Mouse (Mus musculus): ENCODE data around the gene Plvap. TPM values are rescaled to one million over a fixed set of nuclear protein-coding genes. Genes with fewer than 3 reads are reported as not detected.
"Not testable (repeated sequence)": the region's sequence is repeated elsewhere in the genome, so short reads cannot be mapped to it uniquely, and the experiment has no call there.

The Plvap gene
- polyA plus RNA-seq, 1 experiment from 2014 or later, result 59.0 TPM

DNA sequence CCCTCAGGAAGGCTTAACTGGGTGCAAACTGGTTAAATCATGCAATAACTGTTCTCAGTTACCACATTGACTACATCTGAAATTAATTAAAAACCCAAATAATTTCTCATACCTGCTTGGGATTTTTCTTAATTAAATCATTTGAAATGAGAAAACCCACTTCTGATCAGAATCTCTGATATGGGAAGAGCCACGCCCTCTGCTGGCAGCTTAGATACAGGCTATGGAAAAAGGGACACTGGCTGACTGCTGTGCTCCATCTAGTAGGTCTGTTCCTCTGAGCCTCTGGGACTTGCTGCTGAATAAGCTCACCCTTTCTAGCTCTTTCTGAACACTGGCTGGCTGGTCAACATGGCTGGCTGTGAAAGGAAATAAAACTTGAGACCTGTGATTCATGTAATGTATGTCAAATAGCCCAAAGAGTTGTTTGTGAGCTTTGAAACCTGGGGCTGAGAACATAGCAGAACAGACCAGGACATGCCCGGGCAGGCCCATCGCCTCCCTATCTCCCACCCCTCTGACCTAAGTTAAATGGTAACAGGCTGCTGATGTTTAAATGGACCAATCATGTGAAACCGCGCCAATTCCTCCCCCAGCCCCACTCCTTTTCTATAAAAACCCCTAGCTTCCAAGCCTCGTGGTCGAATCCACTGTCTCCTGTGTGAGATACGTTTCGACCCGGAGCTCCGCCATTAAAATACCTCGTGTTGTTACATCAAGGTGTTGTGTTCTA is 19.3 kb upstream of the Plvap start:
- 52% methylated on average over 4 of the region's 12 CpGs for WGBS
- not testable (repeated sequence) for H3K4me1 ChIP-seq (ENCODE audit: control insufficient read depth, insufficient read depth, low read length); ATAC-seq (ENCODE audit: low read depth); H3K4me2 ChIP-seq (ENCODE audit: low read depth, low read length); H3K4me3 ChIP-seq (ENCODE audit: low read depth, low read length); H3K36me3 ChIP-seq (ENCODE audit: control insufficient read depth, insufficient read depth, low read length); H3K27ac ChIP-seq (replicated peaks; ENCODE audit: low read depth, low read length); H3K9me3 ChIP-seq (ENCODE audit: control insufficient read depth, low read length)
- DNase-seq (ENCODE audit: low spot score), result peak; percentile 44
- H3K27me3 ChIP-seq (replicated peaks; ENCODE audit: control insufficient read depth, insufficient read depth, low read length), result peaks cover 12% of the 10 kb centered on the region
- 0 out of 2 replicates have a peak overlapping the region, but pooled peaks have one; percentile 8 for H3K9ac ChIP-seq (ENCODE audit: low read depth, low read length)

DNA sequence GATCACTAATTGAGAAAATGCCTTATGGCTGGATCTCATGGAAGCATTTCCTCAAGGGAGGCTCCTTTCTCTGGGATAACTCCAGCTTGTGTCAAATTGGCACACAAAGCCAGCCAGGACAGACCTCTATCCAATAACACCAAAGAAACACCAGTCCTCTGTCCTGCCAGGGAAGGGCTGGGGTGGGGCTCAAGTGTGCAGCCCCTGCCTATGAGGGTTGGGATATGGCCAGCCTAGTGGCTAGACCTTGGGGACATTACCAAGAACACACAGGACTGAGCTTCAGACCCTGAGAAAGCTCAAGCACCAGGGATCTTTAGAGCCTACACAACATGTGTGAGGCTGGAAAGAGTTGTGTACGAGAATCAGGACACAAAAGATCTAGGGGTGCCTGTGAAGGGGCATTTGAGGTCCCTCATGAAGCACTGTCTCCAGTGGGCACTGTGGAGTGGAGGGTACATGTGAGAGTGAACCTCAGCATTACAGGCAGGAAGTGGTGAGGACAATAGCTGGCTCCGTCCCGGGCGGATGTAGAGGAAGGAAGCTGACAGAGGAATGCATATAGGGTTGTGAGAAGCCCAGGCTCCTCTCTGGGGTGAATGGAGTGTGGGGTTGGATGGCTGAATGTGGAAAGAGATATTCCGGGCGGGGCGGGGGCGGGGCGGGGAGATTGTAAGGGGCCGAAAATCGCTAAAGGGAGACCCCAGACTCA is 17.0 kb upstream of the Plvap start:
- Histone ChIP-seq H3K4me3 (ENCODE audit: low read depth, low read length) (no peak overlapping the region), H3K36me3 (ENCODE audit: control insufficient read depth, insufficient read depth, low read length) (no peaks in the 10 kb centered on the region), H3K4me1 (ENCODE audit: control insufficient read depth, insufficient read depth, low read length) (peaks cover 7% of the 10 kb centered on the region), H3K9ac (ENCODE audit: low read depth, low read length) (no peak overlapping the region), H3K4me2 (ENCODE audit: low read depth, low read length) (no peak overlapping the region), H3K27ac (replicated peaks; ENCODE audit: low read depth, low read length) (peak overlapping the region; percentile 52), H3K27me3 (replicated peaks; ENCODE audit: control insufficient read depth, insufficient read depth, low read length) (peaks cover 27% of the 10 kb centered on the region), H3K9me3 (ENCODE audit: control insufficient read depth, low read length) (no peaks in the 10 kb centered on the region)
- 75% methylated on average over 11 of the region's 11 CpGs for WGBS
- ATAC-seq (ENCODE audit: low read depth) (no peak), DNase-seq (ENCODE audit: low spot score) (no peak)

DNA sequence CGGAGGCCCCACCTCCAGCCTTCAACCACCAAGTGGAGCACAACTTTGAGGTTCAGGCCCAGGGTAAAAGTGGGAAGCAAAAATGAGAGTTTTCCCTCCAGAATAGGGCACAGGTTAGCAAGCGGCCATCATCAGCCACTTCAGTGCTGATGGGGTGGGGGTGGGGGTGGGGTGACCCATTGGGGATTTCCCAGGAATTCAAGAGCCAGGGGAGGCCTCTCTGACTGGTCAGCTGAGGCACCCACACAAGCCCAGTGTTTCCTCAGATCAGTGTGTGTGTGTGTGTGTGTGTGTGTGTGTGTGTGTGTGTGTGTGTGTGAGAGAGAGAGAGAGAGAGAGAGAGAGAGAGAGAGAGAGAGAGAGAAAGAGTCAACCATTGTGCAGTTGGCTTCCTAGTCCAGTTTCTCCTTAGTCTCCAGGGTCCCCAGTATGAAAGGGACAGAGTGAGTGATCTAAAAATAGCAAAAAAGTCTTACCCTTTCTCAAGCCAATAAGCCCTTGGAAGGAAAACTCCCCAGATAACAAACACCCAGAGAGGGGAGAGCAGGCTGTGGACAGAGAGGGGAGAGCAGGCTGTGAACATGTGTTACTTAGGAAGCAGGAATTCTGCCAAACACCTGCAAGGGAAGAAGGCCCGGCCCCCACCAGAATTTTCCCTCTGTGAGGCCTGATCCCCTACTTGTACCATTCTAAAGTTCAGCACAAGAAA is 15.8 kb upstream of the Plvap start:
- peak overlapping the region; percentile 52 for H3K27ac ChIP-seq (replicated peaks; ENCODE audit: low read depth, low read length)
- DNase-seq (ENCODE audit: low spot score), result peak; percentile 41
- H3K4me3 ChIP-seq (ENCODE audit: low read depth, low read length), result no peak overlapping the region
- H3K4me1 ChIP-seq (ENCODE audit: control insufficient read depth, insufficient read depth, low read length), result peaks cover 7% of the 10 kb centered on the region
- no peaks in the 10 kb centered on the region for H3K36me3 ChIP-seq (ENCODE audit: control insufficient read depth, insufficient read depth, low read length)
- H3K27me3 ChIP-seq (replicated peaks; ENCODE audit: control insufficient read depth, insufficient read depth, low read length), result peaks cover 27% of the 10 kb centered on the region
- H3K9ac ChIP-seq (ENCODE audit: low read depth, low read length), result no peak overlapping the region
- 54% methylated on average over 3 of the region's 3 CpGs for WGBS
- no peak for ATAC-seq (ENCODE audit: low read depth)
- H3K4me2 ChIP-seq (ENCODE audit: low read depth, low read length), result no peak overlapping the region
- H3K9me3 ChIP-seq (ENCODE audit: control insufficient read depth, low read length), result no peaks in the 10 kb centered on the region

DNA sequence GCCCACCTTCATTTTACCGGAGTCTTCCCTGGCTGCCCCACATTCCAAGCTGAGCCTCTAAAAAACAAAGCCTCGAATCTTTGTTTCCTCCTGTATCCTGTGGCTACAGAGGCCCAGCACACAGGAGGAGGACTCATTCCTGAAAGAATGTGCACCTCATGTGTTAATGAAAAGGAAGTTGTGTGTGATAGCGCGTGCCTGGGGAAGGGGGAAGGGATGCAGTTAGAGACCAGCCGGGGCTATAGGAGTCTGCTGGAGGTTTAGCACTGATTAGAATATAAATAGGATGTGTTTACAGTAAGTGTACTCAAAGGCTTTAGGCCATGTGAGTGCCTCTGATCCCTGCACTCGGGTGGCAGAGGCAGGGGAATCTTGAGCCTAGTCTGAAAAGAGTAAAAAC is 14.7 kb upstream of the Plvap start:
- no peak overlapping the region for H3K4me3 ChIP-seq (ENCODE audit: low read depth, low read length)
- no peaks in the 10 kb centered on the region for H3K36me3 ChIP-seq (ENCODE audit: control insufficient read depth, insufficient read depth, low read length)
- 20% methylated on average over 6 of the region's 6 CpGs for WGBS
- ATAC-seq (ENCODE audit: low read depth) (0 out of 2 replicates have a peak, but pooled peaks have one; percentile 20), DNase-seq (ENCODE audit: low spot score) (peak; percentile 54)
- no peaks in the 10 kb centered on the region for H3K9me3 ChIP-seq (ENCODE audit: control insufficient read depth, low read length)
- peaks cover 7% of the 10 kb centered on the region for H3K4me1 ChIP-seq (ENCODE audit: control insufficient read depth, insufficient read depth, low read length)
- H3K9ac ChIP-seq (ENCODE audit: low read depth, low read length), result no peak overlapping the region
- H3K27me3 ChIP-seq (replicated peaks; ENCODE audit: control insufficient read depth, insufficient read depth, low read length), result peaks cover 27% of the 10 kb centered on the region
- peak overlapping the region; percentile 52; the same call in 1 of the 2 replicates for H3K27ac ChIP-seq (replicated peaks; ENCODE audit: low read depth, low read length)
- no peak overlapping the region for H3K4me2 ChIP-seq (ENCODE audit: low read depth, low read length)

DNA sequence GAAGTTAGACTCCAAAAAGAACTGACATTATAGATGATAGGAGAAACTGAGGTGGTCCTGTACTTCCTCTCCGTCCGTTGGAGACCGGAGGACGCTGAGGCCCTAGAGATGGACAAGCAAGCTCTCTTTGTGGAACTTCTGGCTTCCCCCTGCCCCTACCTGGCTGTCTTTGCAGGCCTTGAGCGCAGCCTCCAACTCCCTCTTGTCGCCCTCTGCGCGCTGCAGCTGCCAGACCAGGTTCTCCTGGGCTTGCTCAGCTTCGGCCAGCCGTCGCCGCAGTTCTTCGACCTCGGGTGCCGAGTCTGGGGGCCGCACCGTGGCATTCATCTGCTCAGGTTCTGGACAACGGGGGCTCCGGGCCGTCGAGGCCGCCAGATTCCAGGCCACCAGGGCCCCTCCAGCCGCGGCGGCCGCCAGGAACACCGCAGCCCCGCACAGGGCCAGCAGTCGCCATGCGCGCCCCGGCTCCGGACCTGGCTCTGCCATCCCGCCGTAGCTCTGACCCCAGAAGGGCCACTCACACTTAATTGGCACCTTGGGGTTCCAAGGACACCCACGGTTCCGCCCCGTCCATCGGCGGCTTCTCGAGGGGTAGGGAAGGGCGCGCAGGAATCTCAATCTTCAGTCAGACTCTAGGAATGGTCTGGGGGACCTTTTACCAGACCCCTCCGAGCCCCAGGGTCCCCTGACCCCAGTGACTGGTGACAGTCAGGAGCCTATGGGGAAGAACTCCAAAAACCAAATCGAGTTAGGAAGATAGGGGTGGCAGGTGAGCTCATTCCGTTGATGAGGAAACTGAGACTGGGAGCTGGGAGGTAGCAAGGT is 13.9 kb upstream of the Plvap start, which contains the start of gene Ccdc194:
Gene Ccdc194 (minus strand): TSS at position 486 of the 825 bp plus-strand sequence.
- DNase-seq (ENCODE audit: low spot score) (no peak), ATAC-seq (ENCODE audit: low read depth) (no peak)
- Histone ChIP-seq H3K4me1 (ENCODE audit: control insufficient read depth, insufficient read depth, low read length) (peaks cover 3% of the 10 kb centered on the region; the same call in 1 of the 2 replicates), H3K4me3 (ENCODE audit: low read depth, low read length) (peak within 1 kb of the TSS; percentile 8; the same call in 1 of the 2 replicates), H3K36me3 (ENCODE audit: control insufficient read depth, insufficient read depth, low read length) (no peaks in the 10 kb centered on the region), H3K4me2 (ENCODE audit: low read depth, low read length) (peak within 1 kb of the TSS; percentile 24; the same call in 1 of the 2 replicates), H3K27ac (replicated peaks; ENCODE audit: low read depth, low read length) (peak within 1 kb of the TSS; percentile 52; the same call in 1 of the 2 replicates), H3K9me3 (ENCODE audit: control insufficient read depth, low read length) (no peaks in the 10 kb centered on the region), H3K9ac (ENCODE audit: low read depth, low read length) (peak within 1 kb of the TSS; percentile 38; the same call in 1 of the 2 replicates), H3K27me3 (replicated peaks; ENCODE audit: control insufficient read depth, insufficient read depth, low read length) (peaks cover 27% of the 10 kb centered on the region)
- WGBS, result 9% methylated on average over 33 of the region's 46 CpGs

DNA sequence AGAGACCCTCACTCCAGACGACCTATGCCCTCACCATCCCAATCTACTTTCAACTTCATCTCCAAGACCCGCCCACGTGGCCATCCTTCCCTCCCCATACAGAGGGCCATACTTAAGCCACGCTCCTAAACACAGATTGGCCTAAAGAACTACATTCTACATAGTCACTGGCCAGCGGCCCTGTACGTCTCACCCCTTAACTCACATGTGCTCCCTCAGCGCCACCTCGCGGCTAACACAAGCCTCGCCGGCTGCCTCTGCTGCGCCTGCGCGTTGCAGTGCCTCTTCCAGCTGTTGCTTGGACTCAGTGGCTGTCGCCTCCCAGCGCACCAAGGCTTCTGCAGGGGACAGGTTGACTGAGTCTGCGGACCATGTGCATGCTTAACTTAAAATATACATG is 10.1 kb upstream of the Plvap start:
- DNase-seq (ENCODE audit: low spot score) (peak; percentile 95), ATAC-seq (ENCODE audit: low read depth) (peak; percentile 92)
- Histone ChIP-seq H3K27me3 (replicated peaks; ENCODE audit: control insufficient read depth, insufficient read depth, low read length) (peaks cover 22% of the 10 kb centered on the region), H3K27ac (replicated peaks; ENCODE audit: low read depth, low read length) (no peak overlapping the region), H3K9me3 (ENCODE audit: control insufficient read depth, low read length) (no peaks in the 10 kb centered on the region), H3K4me1 (ENCODE audit: control insufficient read depth, insufficient read depth, low read length) (no peaks in the 10 kb centered on the region), H3K4me3 (ENCODE audit: low read depth, low read length) (no peak overlapping the region), H3K9ac (ENCODE audit: low read depth, low read length) (no peak overlapping the region), H3K4me2 (ENCODE audit: low read depth, low read length) (peak overlapping the region; percentile 32), H3K36me3 (ENCODE audit: control insufficient read depth, insufficient read depth, low read length) (no peaks in the 10 kb centered on the region)
- WGBS, result 7% methylated on average over 16 of the region's 17 CpGs

DNA sequence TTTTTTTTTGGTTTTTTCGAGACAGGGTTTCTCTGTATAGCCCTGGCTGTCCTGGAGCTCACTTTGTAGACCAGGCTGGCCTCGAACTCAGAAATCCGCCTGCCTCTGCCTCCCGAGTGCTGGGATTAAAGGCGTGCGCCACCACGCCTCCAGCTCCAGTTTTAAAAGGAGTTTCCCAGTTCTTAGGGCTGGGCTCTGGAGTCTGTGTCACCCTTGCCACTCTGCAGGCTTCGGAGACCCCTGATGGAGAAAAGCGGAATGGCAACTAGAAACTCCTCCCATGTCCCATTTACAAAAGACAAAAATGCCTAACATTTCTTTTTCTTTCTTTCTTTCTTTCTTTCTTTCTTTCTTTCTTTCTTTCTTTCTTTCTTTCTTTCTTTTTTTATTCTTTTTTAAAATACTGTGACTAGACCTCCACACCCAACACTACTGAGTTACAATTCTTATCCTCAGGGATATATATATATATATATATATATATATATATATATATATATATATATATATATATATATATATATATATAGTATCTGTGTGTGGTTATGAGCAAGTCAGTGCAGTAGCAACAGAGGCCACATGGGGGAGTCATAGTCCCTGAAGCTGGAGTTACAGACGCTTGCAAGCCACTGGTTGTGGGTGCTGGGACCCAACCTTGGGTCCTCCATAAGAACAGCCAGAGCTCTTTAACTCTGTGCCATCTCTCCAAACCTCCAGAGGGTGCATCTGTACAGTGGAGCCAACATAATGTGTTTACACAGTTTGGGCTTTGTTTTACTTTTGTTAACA is 7.7 kb upstream of the Plvap start:
- 40% methylated on average over 9 of the region's 10 CpGs for WGBS
- not testable (repeated sequence) for H3K4me3 ChIP-seq (ENCODE audit: low read depth, low read length); H3K27ac ChIP-seq (replicated peaks; ENCODE audit: low read depth, low read length); H3K27me3 ChIP-seq (replicated peaks; ENCODE audit: control insufficient read depth, insufficient read depth, low read length); H3K9ac ChIP-seq (ENCODE audit: low read depth, low read length); ATAC-seq (ENCODE audit: low read depth); H3K4me1 ChIP-seq (ENCODE audit: control insufficient read depth, insufficient read depth, low read length); H3K9me3 ChIP-seq (ENCODE audit: control insufficient read depth, low read length); H3K36me3 ChIP-seq (ENCODE audit: control insufficient read depth, insufficient read depth, low read length); H3K4me2 ChIP-seq (ENCODE audit: low read depth, low read length)
- DNase-seq (ENCODE audit: low spot score), result peak; percentile 73

Measured in embryonic facial prominence, embryonic 14.5 days (tissue).